Mouse (Mus musculus) bone marrow, adult 2 months (tissue): ENCODE results near the gene Drd3. TPM values are rescaled to one million over a fixed set of nuclear protein-coding genes. Genes with fewer than 3 reads are reported as not detected.

ENCODE experiments used
- H3K27ac ChIP-seq: fragments of 200-500 bp; 2 replicates; pipeline ENCODE4 v1.5.1; 2012; ENCODE audit warnings: low read depth, mild to moderate bottlenecking, control low read depth, inconsistent platforms, low read length; ENCODE audit not compliant: control insufficient read depth, poor library complexity, insufficient read depth
- H3K4me1 ChIP-seq: fragments of 200-500 bp; 2 replicates; pipeline ENCODE4 v1.6.1; 2011; ENCODE audit warnings: low read length; ENCODE audit not compliant: control insufficient read depth, insufficient read depth
- H3K4me3 ChIP-seq: fragments of 200-500 bp; replicated peaks from 2 replicates; pipeline ENCODE3; 2011; ENCODE audit warnings: mild to moderate bottlenecking, low read depth, low read length, control low read depth; ENCODE audit not compliant: control insufficient read depth
- CTCF ChIP-seq: fragments of 200-500 bp; IDR thresholded peaks from 2 replicates; pipeline ENCODE4 v1.5.1; 2011; ENCODE audit warnings: low read length, control low read depth; ENCODE audit not compliant: control insufficient read depth, insufficient read depth
- POLR2A ChIP-seq: fragments of 200-500 bp; IDR thresholded peaks from 2 replicates; pipeline ENCODE4 v1.6.1; 2011; ENCODE audit warnings: low read depth, mild to moderate bottlenecking, control low read depth, low read length, borderline replicate concordance; ENCODE audit not compliant: control insufficient read depth
- WGBS: fragments of 180-500 bp; shearing (Covaris S2); methylation state at CpG from one replicate; pipeline ENCODE4 v1.1.7; 2018; 5-methylcytosine and 5-hydroxymethylcytosine counted together
- polyA plus RNA-seq: library from polyadenylated mRNA; stranded (reverse); fragments of >200 nt; gene quantifications from 2 replicates; pipeline ENCODE4 v1.2.4, GENCODE M21; 2011; ENCODE audit warnings: low replicate concordance; ENCODE audit not compliant: missing spikeins, insufficient read depth, insufficient read length

Drd3 gene
- polyA plus RNA-seq, 1 experiment, result not detected

GRCm38 (mm10) chr16:43807048-43807447 lies 53.2 kb downstream of the Drd3 start:
- Histone ChIP-seq H3K4me3 (no peak overlapping the region), H3K4me1 (no peaks in the 10 kb centered on the region), H3K27ac (no peak overlapping the region)
- no peak for TF ChIP-seq CTCF
- TF ChIP-seq POLR2A, result no peak
- WGBS, result 82% methylated on average over 16 of the region's 16 CpGs

DNA sequence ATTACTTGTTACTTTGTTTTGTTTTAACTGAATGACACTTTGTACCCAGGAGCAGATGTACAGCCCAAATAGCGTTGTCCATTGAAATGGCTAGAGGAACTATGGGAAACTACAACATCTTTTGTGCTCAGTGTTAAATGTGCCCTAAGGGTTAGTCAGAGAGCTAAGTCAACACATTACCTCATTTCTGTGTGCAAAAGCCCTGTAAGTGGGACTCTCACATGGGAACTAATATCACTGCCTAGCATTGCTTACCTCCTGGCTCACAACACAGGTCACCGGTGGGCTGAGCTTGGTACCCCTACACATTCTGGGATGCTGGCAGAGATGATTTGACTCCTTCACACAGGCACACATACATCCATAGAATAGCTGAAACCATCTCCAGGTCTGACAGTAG lies 55.6 kb downstream of the Drd3 start:
- H3K27ac ChIP-seq, result no peak overlapping the region
- 89% methylated on average over 2 of the region's 2 CpGs for WGBS
- TF ChIP-seq CTCF (no peak), POLR2A (no peak)
- 0 out of 2 replicates have a peak, but pooled peaks cover 2% of the 10 kb centered on the region for H3K4me1 ChIP-seq
- no peak overlapping the region for H3K4me3 ChIP-seq

GRCm38 (mm10) chr16:43811402-43811801 lies 57.6 kb downstream of the Drd3 start:
- Histone ChIP-seq H3K4me3 (no peak overlapping the region), H3K27ac (no peak overlapping the region), H3K4me1 (0 out of 2 replicates have a peak, but pooled peaks cover 2% of the 10 kb centered on the region)
- WGBS, result 35% methylated on average over 1 of the region's 1 CpGs
- no peak for TF ChIP-seq CTCF

DNA sequence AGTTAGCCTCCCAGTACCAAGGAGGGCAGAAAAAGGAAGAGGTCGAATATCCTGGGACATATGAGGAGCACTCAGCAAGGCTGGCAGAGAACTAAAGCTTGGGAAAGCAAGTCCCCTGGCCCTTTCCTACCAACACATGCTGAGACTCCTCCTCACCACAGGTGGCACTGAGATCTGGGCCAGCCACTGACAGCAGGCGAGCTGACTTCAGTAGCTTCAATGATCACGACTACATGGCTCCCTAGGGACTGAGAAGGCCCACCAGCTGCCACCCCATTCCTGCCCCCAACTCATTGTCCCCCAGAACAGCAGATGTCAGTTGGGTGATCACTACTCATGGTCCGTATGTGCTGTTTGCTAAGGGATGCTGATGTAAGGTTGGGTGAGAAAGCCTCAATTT lies 60.8 kb downstream of the Drd3 start:
- WGBS, result 73% methylated on average over 4 of the region's 4 CpGs

GRCm38 (mm10) chr16:43816321-43816720 lies 62.5 kb downstream of the Drd3 start:
- TF ChIP-seq CTCF (no peak), POLR2A (no peak)
- Histone ChIP-seq H3K4me1 (0 out of 2 replicates have a peak, but pooled peaks cover 2% of the 10 kb centered on the region), H3K27ac (no peak overlapping the region), H3K4me3 (no peak overlapping the region)
- WGBS, result 80% methylated on average over 5 of the region's 5 CpGs

More for the DNA sequence above, 60.8 kb downstream of the Drd3 start:
- Histone ChIP-seq H3K27ac (no peak overlapping the region), H3K4me3 (no peak overlapping the region), H3K4me1 (0 out of 2 replicates have a peak, but pooled peaks cover 2% of the 10 kb centered on the region)
- no peak for TF ChIP-seq POLR2A
- no peak for TF ChIP-seq CTCF

DNA sequence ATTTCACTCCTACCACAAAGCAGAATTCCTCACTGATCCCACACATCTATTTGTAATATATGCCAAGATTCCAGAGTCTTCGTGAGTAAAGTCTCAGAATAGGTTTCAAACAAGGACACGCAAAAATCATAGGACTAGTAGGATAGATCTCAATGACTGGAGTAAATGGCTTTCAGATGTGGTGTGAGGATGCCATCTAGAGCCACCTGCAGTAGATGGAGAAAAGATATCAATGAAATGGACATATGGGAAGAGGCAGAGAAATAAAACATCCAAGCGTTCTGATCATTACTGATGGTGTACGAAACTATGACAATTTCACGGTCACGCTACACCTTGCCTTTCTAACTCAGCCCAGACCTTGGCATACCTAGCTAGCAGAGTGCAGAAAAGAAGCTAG lies 64.6 kb downstream of the Drd3 start:
- Histone ChIP-seq H3K27ac (no peak overlapping the region), H3K4me1 (no peaks in the 10 kb centered on the region), H3K4me3 (no peak overlapping the region)
- WGBS, result 90% methylated on average over 6 of the region's 6 CpGs
- TF ChIP-seq POLR2A, result no peak
- TF ChIP-seq CTCF, result no peak

- Histone ChIP-seq H3K4me1 (no peaks in the 10 kb centered on the region), H3K4me3 (no peak overlapping the region), H3K27ac (no peak overlapping the region)
- 78% methylated on average over 3 of the region's 3 CpGs for WGBS
- TF ChIP-seq CTCF (no peak), POLR2A (no peak)
Observed at GRCm38 (mm10) chr16:43827492-43827891, 73.7 kb downstream of the Drd3 start.

DNA sequence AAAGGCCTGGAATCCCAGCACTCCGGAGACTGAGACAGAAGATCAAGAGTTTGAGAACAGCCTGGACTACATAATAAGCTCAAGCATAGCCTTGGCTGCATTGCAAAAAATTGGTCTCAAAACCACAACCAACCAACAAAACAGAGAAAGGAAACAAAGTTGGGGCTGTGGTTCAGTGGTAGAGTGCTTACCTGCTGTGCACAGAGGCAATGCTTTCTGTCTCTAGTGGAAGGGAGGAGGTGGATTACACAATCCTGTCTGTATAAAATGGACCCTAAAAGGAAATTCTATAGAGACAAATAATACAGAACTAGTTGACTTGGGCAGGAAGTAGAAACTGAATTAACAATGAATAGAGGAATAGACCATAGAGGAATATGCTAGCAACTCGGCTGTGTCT lies 78.1 kb downstream of the Drd3 start:
- no peak for TF ChIP-seq POLR2A
- no peak for TF ChIP-seq CTCF
- Histone ChIP-seq H3K27ac (no peak overlapping the region), H3K4me1 (no peaks in the 10 kb centered on the region), H3K4me3 (no peak overlapping the region)
- 63% methylated on average over 2 of the region's 2 CpGs for whole genome bisulfite sequencing

DNA sequence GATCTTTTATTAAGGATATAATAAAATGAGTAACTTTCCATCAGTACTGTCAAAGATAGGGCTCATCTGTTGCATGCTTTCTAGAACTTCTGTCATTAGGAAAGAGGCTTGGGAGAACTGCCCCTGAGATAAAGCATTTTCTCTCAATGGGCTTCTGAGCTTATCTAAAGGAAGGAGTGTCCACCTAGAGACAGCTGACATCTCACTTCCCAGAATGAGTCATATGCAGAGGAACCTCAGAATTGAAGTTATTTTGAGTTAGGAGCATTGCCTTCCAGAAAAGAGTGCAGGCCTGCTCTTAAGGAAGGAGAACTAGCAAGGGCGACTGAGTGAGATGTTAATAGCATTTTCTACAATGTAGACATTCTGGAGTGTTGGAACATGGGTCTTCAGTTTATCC lies 87.4 kb downstream of the Drd3 start:
- no peak for TF ChIP-seq CTCF
- no peak for TF ChIP-seq POLR2A
- Histone ChIP-seq H3K4me3 (no peak overlapping the region), H3K4me1 (no peaks in the 10 kb centered on the region), H3K27ac (no peak overlapping the region)
- WGBS, result 39% methylated on average over 1 of the region's 1 CpGs

DNA sequence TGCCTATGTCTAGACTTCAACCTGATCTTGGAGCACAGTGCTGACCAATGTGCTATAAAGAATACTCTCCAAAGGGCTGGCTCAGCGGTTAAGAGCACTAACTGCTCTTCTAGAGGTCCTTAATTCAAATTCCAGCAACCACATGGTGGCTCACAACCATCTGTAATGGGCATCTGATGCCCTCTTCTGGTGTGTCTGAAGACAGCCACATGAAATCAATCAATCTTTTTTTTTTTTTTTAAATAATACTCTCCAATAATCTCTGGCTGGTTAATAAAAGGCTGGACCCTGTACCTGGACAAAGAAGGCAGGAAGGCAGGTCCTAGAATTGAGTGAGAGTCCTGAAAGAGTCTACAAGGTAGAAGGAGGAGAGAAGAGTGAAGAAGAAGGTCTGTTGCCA lies 96.0 kb downstream of the Drd3 start:
- Histone ChIP-seq H3K4me1 (no peaks in the 10 kb centered on the region), H3K4me3 (no peak overlapping the region), H3K27ac (no peak overlapping the region)
- no peak for TF ChIP-seq POLR2A
- 70% methylated on average over 1 of the region's 1 CpGs for WGBS
